Mouse (Mus musculus) forebrain, embryonic 11.5 days (tissue): ENCODE results near the gene Rer1. TPM values are rescaled to one million over a fixed set of nuclear protein-coding genes. Genes with fewer than 3 reads are reported as not detected.

Experiments used
- ATAC-seq: fragments of 200-750 bp; cut with Nextera tagmentation; replicated peaks from 2 replicates; pipeline ENCODE4 v1.8.0; 2017; ENCODE audit warnings: moderate TSS enrichment; ENCODE audit not compliant: low FRiP score
- DNase-seq: peaks from one replicate; pipeline ENCODE4 v3.0.0-alpha.2; 2017; ENCODE audit warnings: low spot score
- H3K27ac ChIP-seq: fragments of 300-500 bp; sonication (generic); 2 replicates; pipeline ENCODE4 v1.5.1; 2014; ENCODE audit warnings: low read depth, low read length
- H3K27me3 ChIP-seq: fragments of 300-500 bp; sonication (generic); 2 replicates; pipeline ENCODE4 v1.6.1; 2014; ENCODE audit warnings: mild to moderate bottlenecking, low read length, mixed read lengths; ENCODE audit not compliant: control insufficient read depth, insufficient read depth
- H3K36me3 ChIP-seq: fragments of 300-500 bp; sonication (generic); 2 replicates; pipeline ENCODE4 v1.6.1; 2014; ENCODE audit warnings: mild to moderate bottlenecking, low read length, moderate library complexity, mixed read lengths; ENCODE audit not compliant: control insufficient read depth, insufficient read depth
- H3K4me1 ChIP-seq: fragments of 300-500 bp; sonication (generic); replicated peaks from 2 replicates; pipeline ENCODE4 v1.6.1; 2014; ENCODE audit warnings: low read length, mixed read lengths; ENCODE audit not compliant: control insufficient read depth, insufficient read depth
- H3K4me2 ChIP-seq: fragments of 300-500 bp; sonication (generic); 2 replicates; pipeline ENCODE4 v1.6.1; 2014; ENCODE audit warnings: low read depth, mild to moderate bottlenecking, low read length, moderate library complexity, mixed read lengths; ENCODE audit not compliant: severe bottlenecking
- H3K4me3 ChIP-seq: fragments of 300-500 bp; sonication (generic); 2 replicates; pipeline ENCODE4 v1.5.1; 2014; ENCODE audit warnings: low read depth, low read length
- H3K9ac ChIP-seq: fragments of 300-500 bp; sonication (generic); 2 replicates; pipeline ENCODE4 v1.6.1; 2014; ENCODE audit warnings: low read length
- H3K9me3 ChIP-seq: fragments of 300-500 bp; sonication (generic); 2 replicates; pipeline ENCODE4 v1.6.1; 2016; ENCODE audit warnings: low read length, mixed read lengths; ENCODE audit not compliant: control insufficient read depth
- WGBS: fragments of 180-500 bp; shearing (Covaris S2); extraction: QIAGEN DNeasy Blood & Tissue Kit; methylation state at CpG from one replicate; pipeline ENCODE4 v1.1.7; 2014; 5-methylcytosine and 5-hydroxymethylcytosine counted together
- polyA plus RNA-seq: library from polyadenylated mRNA; unstranded; fragments of >200 nt; fragmentation: Nextera tagmentation; extraction: Ambion mirVana; gene quantifications from 2 replicates; pipeline ENCODE4 v1.2.1, GENCODE M21; 2014

The Rer1 gene
- polyA plus RNA-seq, 1 experiment from 2014 or later, result 137 TPM

DNA sequence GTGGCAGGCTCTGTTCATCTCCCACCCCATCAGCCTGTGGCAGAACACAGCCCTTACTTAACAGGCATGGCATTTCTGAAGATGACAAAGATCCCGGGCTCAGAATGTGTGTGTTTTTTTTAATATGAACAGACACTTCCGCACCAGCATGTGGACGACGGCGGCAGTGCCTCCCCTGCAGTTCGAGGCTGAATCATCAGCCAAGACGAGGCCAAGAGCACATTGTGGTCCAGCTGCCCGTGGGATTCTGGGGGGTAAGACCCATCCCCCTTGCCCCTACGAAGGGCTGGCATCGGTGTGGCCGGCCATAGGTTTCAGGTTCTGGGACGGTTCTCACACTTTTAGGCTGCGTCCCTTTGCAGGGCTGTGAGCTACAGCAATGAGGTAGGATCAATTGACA lies 51.4 kb downstream of the Rer1 start:
- ATAC-seq (no peak), DNase-seq (no peak)
- no peak overlapping the region for H3K4me3 ChIP-seq
- H3K4me1 ChIP-seq, result peaks cover 18% of the 10 kb centered on the region; the same call in 1 of the 2 replicates
- H3K27ac ChIP-seq, result no peak overlapping the region
- 65% methylated on average over 13 of the region's 13 CpGs for WGBS
- H3K9ac ChIP-seq, result no peak overlapping the region
- H3K4me2 ChIP-seq, result no peak overlapping the region
- H3K9me3 ChIP-seq, result no peaks in the 10 kb centered on the region
- H3K27me3 ChIP-seq, result peaks cover 2% of the 10 kb centered on the region; the same call in 1 of the 2 replicates
- no peaks in the 10 kb centered on the region for H3K36me3 ChIP-seq

DNA sequence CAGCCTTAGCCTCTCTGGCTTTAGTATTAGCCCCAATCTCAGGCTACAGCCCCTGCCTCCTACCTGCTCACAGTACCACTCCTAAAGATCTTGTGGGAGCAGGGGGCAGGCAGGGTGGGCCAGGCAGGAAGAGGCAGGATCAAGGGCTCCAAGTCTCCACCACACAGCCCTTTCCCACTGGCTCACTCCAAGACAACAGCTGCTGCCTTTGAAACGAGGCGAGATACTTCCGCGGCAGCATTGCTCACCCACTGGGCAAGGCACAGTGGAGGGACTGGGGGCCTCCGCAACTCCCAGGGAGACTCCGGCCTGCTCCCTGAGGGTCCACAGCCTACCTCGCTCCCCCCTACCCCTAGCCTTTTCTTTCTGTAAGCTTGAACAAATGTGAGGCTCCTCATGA lies 52.0 kb downstream of the Rer1 start:
- Histone ChIP-seq H3K36me3 (no peaks in the 10 kb centered on the region), H3K4me3 (no peak overlapping the region), H3K9ac (no peak overlapping the region), H3K4me1 (peaks cover 18% of the 10 kb centered on the region; the same call in 1 of the 2 replicates), H3K4me2 (no peak overlapping the region), H3K27me3 (peaks cover 2% of the 10 kb centered on the region; the same call in 1 of the 2 replicates), H3K9me3 (no peaks in the 10 kb centered on the region), H3K27ac (no peak overlapping the region)
- DNase-seq (no peak), ATAC-seq (no peak)
- 16% methylated on average over 7 of the region's 7 CpGs for WGBS

DNA sequence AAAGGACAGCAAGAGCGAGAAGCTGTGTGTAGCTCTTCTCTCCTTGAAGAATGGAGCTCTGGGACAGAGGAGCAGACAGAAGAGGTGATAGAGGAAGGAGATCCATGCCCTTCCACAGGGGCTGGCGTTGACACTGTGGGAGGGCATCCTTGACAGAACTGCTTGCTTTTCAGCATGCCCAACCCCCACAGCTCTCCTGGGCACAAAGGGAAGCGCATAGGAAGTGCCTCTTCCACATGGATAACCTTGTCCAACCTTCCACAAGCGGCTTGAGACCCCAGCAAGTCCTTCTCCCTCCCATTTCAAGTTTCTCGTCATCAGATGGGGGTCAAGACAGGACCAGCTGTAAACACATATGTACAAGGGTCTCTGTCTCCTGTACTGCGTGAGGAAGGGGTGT lies 53.1 kb downstream of the Rer1 start:
- DNase-seq (no peak), ATAC-seq (no peak)
- H3K27ac ChIP-seq, result no peak overlapping the region
- H3K9ac ChIP-seq, result no peak overlapping the region
- H3K9me3 ChIP-seq, result no peaks in the 10 kb centered on the region
- H3K4me2 ChIP-seq, result no peak overlapping the region
- WGBS, result 20% methylated on average over 6 of the region's 6 CpGs
- H3K4me1 ChIP-seq, result peaks cover 18% of the 10 kb centered on the region; the same call in 1 of the 2 replicates
- H3K27me3 ChIP-seq, result peaks cover 2% of the 10 kb centered on the region; the same call in 1 of the 2 replicates
- no peak overlapping the region for H3K4me3 ChIP-seq
- no peaks in the 10 kb centered on the region for H3K36me3 ChIP-seq

DNA sequence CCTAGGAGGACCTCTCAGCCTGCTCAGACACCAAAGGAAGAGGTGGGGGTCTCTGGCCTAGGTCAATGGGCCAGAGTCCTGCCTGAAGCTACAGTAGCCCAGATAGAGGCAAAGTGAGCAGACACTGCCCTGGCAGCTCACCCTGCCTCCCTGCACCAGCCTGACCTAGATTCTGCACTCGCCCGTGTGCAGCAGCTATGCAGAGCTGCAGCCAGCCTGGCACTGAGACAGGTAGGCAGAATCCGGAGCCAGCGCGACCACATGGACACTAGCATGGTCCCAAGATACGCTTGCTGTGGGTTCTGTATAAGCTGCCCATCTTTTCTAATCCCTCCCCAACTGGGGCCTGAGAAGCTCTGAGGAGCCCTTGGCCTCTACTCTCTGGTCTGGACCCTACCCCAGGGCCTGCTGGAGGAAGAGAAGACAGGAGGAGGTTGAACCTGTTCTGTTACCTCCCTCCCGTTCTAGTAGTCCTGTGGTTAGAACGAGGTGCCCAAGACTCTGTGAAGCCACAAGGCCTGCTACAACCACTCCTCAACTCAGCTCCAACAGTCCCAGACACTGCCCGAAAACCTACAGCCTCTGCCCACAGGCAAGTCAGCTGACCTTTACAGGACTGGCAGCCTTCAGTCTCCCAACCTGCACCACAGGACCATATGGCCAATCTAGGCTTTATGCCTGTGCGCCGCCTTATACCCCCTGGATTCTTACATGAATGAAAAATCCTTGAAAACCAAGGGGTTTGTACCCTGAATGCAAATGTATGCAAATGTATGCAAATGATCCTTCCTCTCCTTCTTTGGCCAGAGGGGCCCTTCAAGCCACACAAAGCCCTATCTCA lies 61.8 kb downstream of the Rer1 start:
- Histone ChIP-seq H3K27me3 (no peaks in the 10 kb centered on the region), H3K4me3 (no peak overlapping the region), H3K27ac (0 out of 2 replicates have a peak overlapping the region, but pooled peaks have one; percentile 18), H3K36me3 (no peaks in the 10 kb centered on the region), H3K9ac (no peak overlapping the region), H3K4me1 (peaks cover 5% of the 10 kb centered on the region; the same call in 1 of the 2 replicates), H3K9me3 (no peaks in the 10 kb centered on the region), H3K4me2 (no peak overlapping the region)
- DNase-seq (no peak), ATAC-seq (peak; percentile 39; the same call in 1 of the 2 replicates)
- WGBS, result 81% methylated on average over 11 of the region's 11 CpGs

Other genes with a start within 250 kb of the Rer1 start
- 0.11 and 0.20 TPM in 2 replicates for gene Ttc34, start 248.9 kb downstream of the Rer1 start, polyA plus RNA-seq
- gene Mmel1, start 216.8 kb downstream of the Rer1 start, polyA plus RNA-seq, result 0.21 TPM in 1 of 2 replicates, not detected in the other
- 29.4 and 32.0 TPM in 2 replicates for gene Fam213b, start 187.2 kb downstream of the Rer1 start, polyA plus RNA-seq
- gene Tnfrsf14, start 157.8 kb downstream of the Rer1 start, polyA plus RNA-seq, result 0.61 and 1.4 TPM in 2 replicates
- 313 and 318 TPM in 2 replicates for gene Hes5, start 125.5 kb downstream of the Rer1 start, polyA plus RNA-seq
- gene Pank4, start 122.3 kb downstream of the Rer1 start, polyA plus RNA-seq, result 43.1 and 49.1 TPM in 2 replicates
- 2.4 and 3.1 TPM in 2 replicates for gene Plch2, start 29.6 kb downstream of the Rer1 start, polyA plus RNA-seq
- 7.2 and 9.7 TPM in 2 replicates for gene Pex10, start 19.4 kb downstream of the Rer1 start, polyA plus RNA-seq
- 4.8 TPM in 2 replicates for gene Morn1, start 195 bp upstream of the Rer1 start, polyA plus RNA-seq
- 14.1 and 14.7 TPM in 2 replicates for gene Ski, start 136.2 kb upstream of the Rer1 start, polyA plus RNA-seq
- 105 and 107 TPM in 2 replicates for gene Faap20, start 163.4 kb upstream of the Rer1 start, polyA plus RNA-seq